Mouse (Mus musculus): ENCODE data around the gene Hepacam. TPM values are rescaled to one million over a fixed set of nuclear protein-coding genes. Genes with fewer than 3 reads are reported as not detected.

The Hepacam gene
- total RNA-seq, 2 experiments from 2014 or later: 76.5 to 77.5 TPM

DNA sequence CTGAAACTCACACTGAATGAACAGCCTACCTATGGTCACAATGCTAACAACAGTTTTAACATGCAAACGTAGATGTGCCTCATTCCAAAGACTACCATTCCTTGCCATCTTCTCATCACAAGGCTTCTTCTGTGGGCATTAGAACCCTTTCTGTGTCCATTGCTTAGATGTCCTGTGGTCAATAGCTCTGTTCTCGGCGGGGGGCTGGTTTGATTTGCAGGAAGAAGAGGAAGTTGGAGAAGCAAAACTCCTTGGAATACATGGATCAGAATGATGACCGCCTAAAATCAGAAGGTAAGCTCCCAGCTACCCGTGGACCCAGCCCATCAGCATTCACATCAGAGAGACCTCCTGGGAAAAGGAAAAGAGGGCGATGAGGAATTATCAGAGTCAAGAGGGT is 16.0 kb downstream of the Hepacam start:
- DNase-seq (ENCODE audit: extremely low spot score in 1 of 2, low spot score in 1 of 2): no peak

DNA sequence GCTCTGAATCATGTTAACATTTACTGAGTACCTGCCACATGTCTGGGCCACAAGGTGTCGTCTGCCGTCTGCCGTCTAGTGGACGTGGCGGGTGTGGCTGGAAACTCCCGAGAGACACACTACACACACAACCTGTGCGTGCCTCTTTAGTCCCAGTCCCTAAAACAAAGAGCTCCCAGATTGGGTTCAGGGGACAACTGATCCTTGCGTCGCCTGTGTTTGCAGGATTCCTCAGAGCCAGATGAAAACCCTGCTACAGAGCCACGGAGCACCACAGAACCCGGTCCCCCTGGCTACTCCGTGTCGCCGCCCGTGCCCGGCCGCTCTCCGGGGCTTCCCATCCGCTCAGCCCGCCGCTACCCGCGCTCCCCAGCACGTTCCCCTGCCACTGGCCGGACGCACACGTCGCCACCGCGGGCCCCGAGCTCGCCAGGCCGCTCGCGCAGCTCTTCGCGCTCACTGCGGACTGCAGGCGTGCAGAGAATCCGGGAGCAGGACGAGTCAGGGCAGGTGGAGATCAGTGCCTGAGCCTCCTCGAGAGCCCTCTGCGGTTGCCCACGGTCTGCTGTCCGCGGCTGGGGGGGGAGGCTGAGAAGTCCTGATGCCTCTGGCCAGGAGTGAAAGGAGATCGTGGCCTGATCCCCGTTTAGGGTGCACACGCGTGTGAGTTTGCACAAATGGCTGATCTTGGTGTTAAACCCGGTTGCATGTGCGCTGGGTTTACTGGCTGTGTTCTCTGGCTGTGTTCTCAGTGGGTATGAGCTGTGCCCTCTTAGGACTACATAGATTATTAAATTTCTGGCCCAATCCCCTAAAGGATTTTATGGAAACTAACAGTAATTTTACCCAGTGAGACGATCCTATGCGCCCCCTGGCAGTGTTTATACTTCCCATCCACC is 17.4 kb downstream of the Hepacam start:
- DNase-seq (ENCODE audit: extremely low spot score in 1 of 2, low spot score in 1 of 2): no peak

DNA sequence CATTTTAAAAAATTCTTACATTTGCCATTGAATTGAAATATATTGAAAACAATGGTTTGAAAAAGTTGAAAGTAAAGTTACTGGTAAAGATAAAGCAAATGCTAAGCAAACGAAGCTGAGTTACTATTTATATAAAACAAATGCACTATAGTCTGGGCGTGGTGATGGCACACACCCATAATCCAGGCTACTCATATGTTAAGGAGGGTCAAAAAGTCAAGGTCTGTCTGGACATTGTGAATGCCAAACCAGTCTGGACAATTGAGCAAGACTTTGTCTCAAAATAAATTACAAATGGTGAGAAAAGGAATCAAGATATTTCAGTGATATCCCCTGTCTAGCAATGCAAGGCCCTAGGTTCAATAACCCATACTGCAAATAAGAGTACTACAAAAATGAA is 23.7 kb downstream of the Hepacam start:
- DNase-seq (ENCODE audit: extremely low spot score in 1 of 2, low spot score in 1 of 2): no peak

GRCm38 (mm10) chr9:37392071-37392470 is 24.9 kb downstream of the Hepacam start:
- DNase-seq (ENCODE audit: extremely low spot score in 1 of 2, low spot score in 1 of 2): no peak

GRCm38 (mm10) chr9:37393482-37394131 is 26.5 kb downstream of the Hepacam start:
- no peak for DNase-seq (ENCODE audit: extremely low spot score in 1 of 2, low spot score in 1 of 2)

DNA sequence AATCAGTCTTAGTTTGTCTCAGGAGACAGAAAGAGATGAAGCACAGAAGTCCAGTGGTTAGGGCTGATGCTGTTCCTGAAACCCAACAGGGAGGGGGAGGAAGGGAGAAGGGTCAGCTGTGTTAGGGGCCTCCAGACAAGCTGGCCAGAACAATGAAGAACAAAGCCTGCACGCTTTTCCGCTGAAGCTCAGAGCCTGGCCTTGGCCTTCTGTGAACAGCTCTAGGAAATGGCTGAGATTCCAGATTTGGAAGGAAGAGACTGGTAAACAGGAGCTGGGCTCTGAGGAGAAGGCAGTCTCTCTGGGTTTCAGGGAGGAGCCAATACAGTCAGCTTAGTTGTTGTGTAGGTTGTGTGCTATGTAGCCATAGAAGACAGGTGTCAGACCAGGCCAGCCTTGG is 33.4 kb downstream of the Hepacam start:
- DNase-seq (ENCODE audit: extremely low spot score in 1 of 2, low spot score in 1 of 2): no peak

GRCm38 (mm10) chr9:37401802-37402201 is 34.7 kb downstream of the Hepacam start, which contains the start of gene Robo4:
Gene Robo4, plus strand, starts transcription at chr9:37401897.
- no peak for DNase-seq (ENCODE audit: extremely low spot score in 1 of 2, low spot score in 1 of 2)

GRCm38 (mm10) chr9:37402501-37402900 is 35.4 kb downstream of the Hepacam start:
- no peak for DNase-seq (ENCODE audit: extremely low spot score in 1 of 2, low spot score in 1 of 2)

DNA sequence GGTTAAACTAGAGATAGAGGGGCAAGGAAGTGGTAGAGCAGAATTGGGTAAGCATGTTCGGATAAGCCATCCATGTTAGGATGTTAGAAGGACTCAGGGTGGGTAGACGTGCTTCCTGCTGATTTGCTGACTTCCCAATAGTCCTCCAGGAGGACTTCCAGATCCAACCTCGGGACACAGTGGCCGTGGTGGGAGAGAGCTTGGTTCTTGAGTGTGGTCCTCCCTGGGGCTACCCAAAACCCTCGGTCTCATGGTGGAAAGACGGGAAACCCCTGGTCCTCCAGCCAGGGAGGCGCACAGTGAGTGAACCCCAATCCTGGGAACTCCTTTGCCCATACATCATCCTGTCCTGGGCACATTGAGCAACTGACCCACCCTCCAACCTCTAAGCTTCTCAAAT is 35.9 kb downstream of the Hepacam start:
- DNase-seq (ENCODE audit: extremely low spot score in 1 of 2, low spot score in 1 of 2): no peak

DNA sequence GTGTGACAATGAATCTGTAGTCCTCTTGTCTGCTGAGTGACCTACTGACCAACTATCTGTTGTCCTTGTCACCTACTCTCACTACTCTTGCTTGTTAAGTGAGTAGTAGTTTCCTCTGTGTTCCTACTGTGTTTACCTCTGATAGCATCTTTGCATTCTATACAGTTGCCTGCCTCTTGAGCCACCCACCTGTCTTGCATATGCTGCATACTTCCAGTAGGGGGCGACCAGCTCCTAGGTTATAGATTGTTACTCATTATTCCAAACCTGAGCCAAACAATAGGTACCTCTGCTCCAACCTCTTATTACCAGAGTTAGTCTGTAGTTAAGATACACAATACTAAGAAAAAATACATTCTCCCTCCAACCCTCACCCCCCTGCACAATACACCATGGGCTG is 39.2 kb downstream of the Hepacam start:
- DNase-seq (ENCODE audit: extremely low spot score in 1 of 2, low spot score in 1 of 2): peak in 1 of 2 experiments; percentile 18

DNA sequence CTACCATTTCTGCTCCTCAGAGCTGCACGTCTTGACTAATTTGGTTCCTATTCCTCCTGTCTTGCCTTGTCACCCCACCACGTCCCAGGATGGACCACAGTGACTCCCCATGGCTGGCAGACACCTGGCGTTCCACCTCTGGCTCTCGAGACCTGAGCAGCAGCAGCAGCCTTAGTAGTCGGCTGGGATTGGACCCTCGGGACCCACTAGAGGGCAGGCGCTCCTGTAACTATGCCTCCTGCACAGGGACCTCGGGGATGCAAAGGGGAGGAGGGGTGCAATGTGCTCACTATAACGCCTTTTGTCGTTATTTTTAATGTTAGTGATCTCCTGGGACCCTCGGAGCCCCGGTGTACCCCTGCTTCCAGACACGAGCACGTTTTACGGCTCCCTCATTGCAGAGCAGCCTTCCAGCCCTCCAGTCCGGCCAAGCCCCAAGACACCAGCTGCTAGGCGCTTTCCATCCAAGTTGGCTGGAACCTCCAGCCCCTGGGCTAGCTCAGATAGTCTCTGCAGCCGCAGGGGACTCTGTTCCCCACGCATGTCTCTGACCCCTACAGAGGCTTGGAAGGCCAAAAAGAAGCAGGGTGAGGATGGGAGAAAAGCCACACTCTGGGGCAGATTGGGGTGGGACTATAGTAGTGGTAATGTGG is 40.8 kb downstream of the Hepacam start:
- no peak for DNase-seq (ENCODE audit: extremely low spot score in 1 of 2, low spot score in 1 of 2)

- no peak for DNase-seq (ENCODE audit: extremely low spot score in 1 of 2, low spot score in 1 of 2)
These were observed 42.7 kb downstream of the Hepacam start for GRCm38 (mm10) chr9:37409698-37410445.

- no peak for DNase-seq (ENCODE audit: extremely low spot score in 1 of 2, low spot score in 1 of 2)
These were observed 45.8 kb downstream of the Hepacam start for GRCm38 (mm10) chr9:37412989-37413388.

DNA sequence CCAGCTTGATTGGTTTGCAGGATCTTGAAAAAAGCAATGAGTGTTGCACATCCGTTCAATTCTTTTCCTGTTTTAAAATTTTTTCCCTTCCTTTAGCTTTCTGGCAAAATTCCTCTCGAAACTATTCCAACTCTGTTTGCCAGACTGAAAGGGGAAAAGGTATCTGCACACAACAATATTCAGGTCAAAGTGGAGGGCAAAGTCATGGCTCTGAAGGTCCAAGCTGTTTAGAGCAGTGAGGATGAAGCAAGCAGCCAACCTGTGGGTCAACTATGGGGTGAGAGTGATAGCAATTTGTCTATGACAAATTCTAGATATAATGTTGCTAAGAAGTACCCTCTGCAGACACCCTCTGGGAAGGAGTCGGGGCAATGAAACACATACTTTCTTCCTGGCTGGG is 47.5 kb downstream of the Hepacam start:
- no peak for DNase-seq (ENCODE audit: extremely low spot score in 1 of 2, low spot score in 1 of 2)

GRCm38 (mm10) chr9:37418791-37419190 is 51.6 kb downstream of the Hepacam start:
- DNase-seq (ENCODE audit: extremely low spot score in 1 of 2, low spot score in 1 of 2): no peak

DNA sequence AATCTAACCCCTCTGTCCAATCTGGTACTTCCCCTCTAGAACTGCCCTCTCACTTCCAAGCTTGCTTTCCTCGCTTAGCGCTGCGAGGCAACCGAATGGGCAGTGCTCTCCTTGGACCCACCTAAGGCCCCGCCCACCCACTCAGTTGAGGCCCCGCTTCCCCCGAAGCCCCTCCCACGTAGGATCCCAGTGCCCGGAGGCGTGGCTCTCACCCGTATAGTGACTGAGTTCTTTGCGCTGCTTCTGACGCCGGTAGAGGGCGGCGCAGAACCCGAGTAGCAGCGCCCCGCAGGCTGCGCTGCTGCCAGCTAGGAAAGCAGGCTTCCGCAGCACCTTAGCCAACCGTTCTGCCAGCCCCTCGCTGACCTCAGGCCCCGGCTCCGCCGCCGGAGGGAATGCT is 53.5 kb downstream of the Hepacam start:
- peak; percentile 51 to 55 for DNase-seq (ENCODE audit: extremely low spot score in 1 of 2, low spot score in 1 of 2)

DNA sequence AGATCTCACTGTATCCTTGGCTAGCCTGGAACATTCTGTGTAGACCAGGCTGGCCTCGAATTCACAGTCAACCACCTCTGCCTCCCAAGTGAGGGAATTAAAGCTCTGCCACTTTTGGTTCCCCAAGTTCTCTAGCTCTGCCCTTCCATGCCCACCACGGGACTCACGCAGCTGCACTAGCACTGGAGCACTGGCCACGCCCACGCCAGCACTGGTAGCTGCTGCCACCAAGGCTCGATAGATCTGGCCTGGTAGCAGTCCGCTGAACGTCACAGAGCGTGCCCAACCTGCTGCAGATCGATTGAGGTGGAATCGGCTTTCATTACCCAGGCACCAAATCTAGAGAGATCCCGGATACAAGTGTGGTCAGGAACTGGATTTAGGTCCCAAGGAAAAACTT is 54.1 kb downstream of the Hepacam start:
- no peak for DNase-seq (ENCODE audit: extremely low spot score in 1 of 2, low spot score in 1 of 2)

DNA sequence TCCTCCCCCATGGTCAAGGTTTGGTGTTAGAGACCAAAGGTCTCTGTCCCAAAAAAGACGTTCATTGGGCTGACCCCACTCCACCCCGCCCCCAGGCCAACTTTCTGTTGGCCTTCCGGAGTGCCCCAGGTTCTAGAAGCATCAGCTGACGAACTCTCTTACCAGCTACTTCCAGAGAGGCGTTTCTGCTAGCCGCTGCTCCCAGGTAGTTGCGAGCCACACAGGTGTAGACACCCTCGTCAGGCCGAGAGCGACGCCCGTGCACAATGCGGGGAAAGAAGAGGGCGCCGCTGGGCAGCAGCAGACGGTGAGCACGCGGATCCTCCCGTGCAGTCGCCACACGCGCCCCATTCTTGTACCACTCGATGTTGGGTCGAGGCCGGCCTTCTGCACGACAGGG is 62.2 kb downstream of the Hepacam start:
- DNase-seq (ENCODE audit: extremely low spot score in 1 of 2, low spot score in 1 of 2): no peak

DNA sequence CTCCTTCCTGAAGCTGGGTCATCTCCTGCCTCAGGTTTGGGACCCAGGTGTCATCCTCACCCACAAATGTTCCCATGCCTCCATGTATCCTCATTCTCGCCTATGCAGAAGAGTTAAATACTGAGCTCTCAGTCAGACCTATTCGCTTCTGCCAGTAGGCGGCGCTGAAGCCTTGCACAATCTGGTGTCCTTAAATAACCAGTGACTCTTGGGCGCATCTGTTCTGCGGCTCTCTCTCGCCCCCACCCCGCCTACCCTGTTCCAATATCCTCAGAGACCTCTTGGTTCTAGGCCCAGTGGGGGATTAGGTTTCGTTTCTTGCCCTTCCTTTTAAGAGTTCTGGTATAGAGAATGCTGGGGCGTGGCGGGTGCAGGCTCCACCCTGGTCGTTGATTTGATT is 63.4 kb downstream of the Hepacam start:
- DNase-seq (ENCODE audit: extremely low spot score in 1 of 2, low spot score in 1 of 2): peak; percentile 83 to 97

DNA sequence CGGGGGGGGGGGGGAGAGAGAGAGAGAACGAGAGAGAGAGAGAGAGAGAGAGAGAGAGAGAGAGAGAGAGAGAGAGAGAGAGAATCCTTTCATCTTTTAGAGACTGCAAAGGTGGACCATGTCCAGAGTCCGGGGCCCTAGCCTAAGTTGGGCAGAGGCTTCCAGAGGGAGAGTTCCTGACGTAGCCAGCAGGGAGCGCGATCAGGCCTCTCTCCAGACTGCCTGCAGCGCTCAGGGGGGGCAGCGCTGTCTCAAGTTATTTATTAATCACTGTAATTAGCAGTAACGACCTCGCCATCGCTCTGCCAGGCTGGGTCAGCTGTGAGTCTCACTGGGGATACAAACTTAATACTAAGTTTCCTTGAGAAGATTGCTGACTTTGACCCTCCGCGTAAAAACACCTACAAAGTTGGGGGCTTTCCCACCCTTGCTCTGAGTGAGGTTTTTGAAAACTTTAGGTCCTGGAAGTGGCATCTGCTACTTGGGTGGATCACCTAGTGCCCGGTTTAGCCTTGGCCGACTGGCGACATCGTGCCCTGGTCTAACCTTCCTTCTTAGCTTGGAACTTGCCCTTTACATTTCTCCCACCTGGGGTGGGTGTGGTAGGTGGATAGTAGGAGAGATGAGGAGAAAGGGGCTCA is 65.0 kb downstream of the Hepacam start:
- DNase-seq (ENCODE audit: extremely low spot score in 1 of 2, low spot score in 1 of 2): peak in 1 of 2 experiments; percentile 66

Measured in layer of hippocampus, postnatal 25 days (tissue).